In genomic region chr7:24955226-24955625, GRCm38 (mm10) we compare ENCODE assay signal across 9 mouse cellular contexts. TPM values are rescaled to one million over a fixed set of nuclear protein-coding genes. Genes with fewer than 3 reads are reported as not detected.
DNase-seq lines count a peak whose midpoint lies in the region; ATAC-seq lines count a peak whose summit lies in the region.
"Had no signal": no experiment of that assay in that cellular context is flagged by ENCODE, and none has a peak within 500 bp of the region (broad histone marks: within the 10 kb centered on the region; RNA-seq: fewer than 3 reads in every experiment).

No protein-coding gene starts in this region.

- peaks cover 6% of the 10 kb centered on the region; the same call in 1 of the 2 replicates for H3K4me1 ChIP-seq in lung, embryonic 16.5 days (replicated peaks; ENCODE audit: control insufficient read depth, insufficient read depth, low read length)
- no peaks in the 10 kb centered on the region for H3K4me1 ChIP-seq in forebrain, embryonic 14.5 days (ENCODE audit: control insufficient read depth, insufficient read depth, low read length)
- peaks cover 12% of the 10 kb centered on the region for H3K4me1 ChIP-seq in limb, embryonic 13.5 days
- H3K4me1 ChIP-seq in stomach, embryonic 14.5 days (ENCODE audit: control insufficient read depth, insufficient read depth, low read length), result peaks cover 10% of the 10 kb centered on the region; the same call in 1 of the 2 replicates

- H3K4me3 ChIP-seq in lung, embryonic 16.5 days (ENCODE audit: low read length), result peak overlapping the region; percentile 48
- peak overlapping the region; percentile 30 for H3K4me3 ChIP-seq in forebrain, embryonic 14.5 days (ENCODE audit: low read depth, low read length)
- H3K4me3 ChIP-seq in limb, embryonic 13.5 days, result peak overlapping the region; percentile 46
- peak overlapping the region; percentile 36 for H3K4me3 ChIP-seq in stomach, embryonic 14.5 days (ENCODE audit: low read depth, low read length)

- 3% methylated on average over 25 of the region's 33 CpGs for WGBS in lung, embryonic 16.5 days
- WGBS in forebrain, embryonic 14.5 days, result 3% methylated on average over 31 of the region's 33 CpGs
- WGBS in limb, embryonic 13.5 days, result 2% methylated on average over 33 of the region's 33 CpGs
- 7% methylated on average over 19 of the region's 33 CpGs for WGBS in stomach, embryonic 14.5 days

- DNase-seq in lung, adult 18-20 months, result no peak
- no peak for DNase-seq in forebrain, embryonic 14.5 days (ENCODE audit: low spot score)
- DNase-seq in layer of hippocampus, adult 18-20 months (ENCODE audit: low spot score in 2 of 2), result no peak
- no peak for DNase-seq in frontal cortex, postnatal 25 days (ENCODE audit: low spot score in 2 of 2)
- DNase-seq: right cerebral cortex, postnatal 25 days had no signal

- H3K9me3 ChIP-seq in lung, embryonic 16.5 days (ENCODE audit: control insufficient read depth, low read length), result no peaks in the 10 kb centered on the region
- H3K9me3 ChIP-seq in forebrain, embryonic 14.5 days (replicated peaks; ENCODE audit: control insufficient read depth, low read length), result no peaks in the 10 kb centered on the region
- 0 out of 2 replicates have a peak, but pooled peaks cover 3% of the 10 kb centered on the region for H3K9me3 ChIP-seq in limb, embryonic 13.5 days
- H3K9me3 ChIP-seq in stomach, embryonic 14.5 days (ENCODE audit: control insufficient read depth, low read depth, low read length), result no peaks in the 10 kb centered on the region

- no peak overlapping the region for H3K9ac ChIP-seq in lung, embryonic 16.5 days (ENCODE audit: low read length)
- peak overlapping the region; percentile 57 for H3K9ac ChIP-seq in forebrain, embryonic 14.5 days (ENCODE audit: low read length)
- H3K9ac ChIP-seq in limb, embryonic 13.5 days, result peak overlapping the region; percentile 55
- no peak overlapping the region for H3K9ac ChIP-seq in stomach, embryonic 14.5 days (replicated peaks; ENCODE audit: low read depth, low read length)

- peak overlapping the region; percentile 76 for H3K4me2 ChIP-seq in lung, embryonic 16.5 days (ENCODE audit: low read depth, low read length)
- peak overlapping the region; percentile 62 for H3K4me2 ChIP-seq in forebrain, embryonic 14.5 days (ENCODE audit: low read length)
- H3K4me2 ChIP-seq in limb, embryonic 13.5 days (replicated peaks), result peak overlapping the region; percentile 68
- peak overlapping the region; percentile 64 for H3K4me2 ChIP-seq in stomach, embryonic 14.5 days (replicated peaks; ENCODE audit: low read depth, low read length)

- no peaks in the 10 kb centered on the region for H3K36me3 ChIP-seq in lung, embryonic 16.5 days (ENCODE audit: control insufficient read depth, insufficient read depth, low read length)
- H3K36me3 ChIP-seq in forebrain, embryonic 14.5 days (ENCODE audit: control insufficient read depth, insufficient read depth, low read length), result no peaks in the 10 kb centered on the region
- H3K36me3 ChIP-seq in limb, embryonic 13.5 days, result no peaks in the 10 kb centered on the region
- H3K36me3 ChIP-seq in stomach, embryonic 14.5 days (ENCODE audit: control insufficient read depth, insufficient read depth, low read length), result no peaks in the 10 kb centered on the region

- H3K27me3 ChIP-seq in lung, embryonic 16.5 days (ENCODE audit: control insufficient read depth, insufficient read depth, low read depth, low read length), result peaks cover 66% of the 10 kb centered on the region
- peaks cover 60% of the 10 kb centered on the region for H3K27me3 ChIP-seq in forebrain, embryonic 14.5 days (replicated peaks; ENCODE audit: control insufficient read depth, insufficient read depth, low read length)
- peaks cover 76% of the 10 kb centered on the region for H3K27me3 ChIP-seq in limb, embryonic 13.5 days
- H3K27me3 ChIP-seq in stomach, embryonic 14.5 days (ENCODE audit: control insufficient read depth, insufficient read depth, low read length), result peaks cover 48% of the 10 kb centered on the region

- no peak overlapping the region for H3K27ac ChIP-seq in lung, embryonic 16.5 days (ENCODE audit: low read length)
- no peak overlapping the region for H3K27ac ChIP-seq in forebrain, embryonic 14.5 days (ENCODE audit: low read depth, low read length)
- H3K27ac ChIP-seq in limb, embryonic 13.5 days, result no peak overlapping the region
- H3K27ac ChIP-seq in stomach, embryonic 14.5 days (ENCODE audit: low read length), result no peak overlapping the region

- ATAC-seq in lung, embryonic 16.5 days (ENCODE audit: low read depth), result no peak
- ATAC-seq in forebrain, embryonic 14.5 days, result no peak
- no peak for ATAC-seq in limb, embryonic 13.5 days (ENCODE audit: low FRiP score, low read depth)
- ATAC-seq in stomach, embryonic 14.5 days (ENCODE audit: insufficient number of reproducible peaks, insufficient read depth, low FRiP score, low read depth), result no peak
- ATAC-seq in CD4-positive, CD25-positive, alpha-beta regulatory T cell, adult 4 months, result no peak

RNA-seq across cellular contexts. Expression of gene Gm4881, which starts 10.9 kb away (rescaled TPM):
- polyA plus RNA-seq in lung, embryonic 16.5 days (2015; fragmentation: Nextera tagmentation; extraction: Ambion mirVana), result not detected in 2 replicates
- 0.70 and 1.1 TPM in 2 replicates for polyA plus RNA-seq in forebrain, embryonic 14.5 days (2014; fragmentation: Nextera tagmentation; extraction: Ambion mirVana)
- polyA plus RNA-seq in limb, embryonic 13.5 days (2015; fragmentation: Nextera tagmentation; extraction: Ambion mirVana), result not detected in 2 replicates
- polyA plus RNA-seq in stomach, embryonic 14.5 days (2014; fragmentation: Nextera tagmentation; extraction: Ambion mirVana), result not detected in 2 replicates
- total RNA-seq in layer of hippocampus, adult 18-20 months (2021), result not detected
- polyA plus RNA-seq in CD4-positive, CD25-positive, alpha-beta regulatory T cell, adult 4 months (2017; shearing (Covaris generic)), result not detected

RNA-seq across cellular contexts. Expression of gene Rabac1, which starts 17.3 kb away (rescaled TPM):
- polyA plus RNA-seq in lung, embryonic 16.5 days (2015; fragmentation: Nextera tagmentation; extraction: Ambion mirVana), result 180 and 202 TPM in 2 replicates
- polyA plus RNA-seq in forebrain, embryonic 14.5 days (2014; fragmentation: Nextera tagmentation; extraction: Ambion mirVana), result 240 and 248 TPM in 2 replicates
- 138 and 146 TPM in 2 replicates for polyA plus RNA-seq in limb, embryonic 13.5 days (2015; fragmentation: Nextera tagmentation; extraction: Ambion mirVana)
- polyA plus RNA-seq in stomach, embryonic 14.5 days (2014; fragmentation: Nextera tagmentation; extraction: Ambion mirVana), result 191 and 198 TPM in 2 replicates
- total RNA-seq in layer of hippocampus, adult 18-20 months (2021), result 100 to 1,000 TPM; 318 to 321 TPM
- polyA plus RNA-seq in CD4-positive, CD25-positive, alpha-beta regulatory T cell, adult 4 months (2017; shearing (Covaris generic)), result 100 to 1,000 TPM; 187 to 237 TPM

RNA-seq across cellular contexts. Expression of gene Atp1a3, which starts 50.5 kb away (rescaled TPM):
- polyA plus RNA-seq in lung, embryonic 16.5 days (2015; fragmentation: Nextera tagmentation; extraction: Ambion mirVana), result 1.0 and 2.1 TPM in 2 replicates
- polyA plus RNA-seq in forebrain, embryonic 14.5 days (2014; fragmentation: Nextera tagmentation; extraction: Ambion mirVana), result 122 and 183 TPM in 2 replicates
- 0.59 and 1.3 TPM in 2 replicates for polyA plus RNA-seq in limb, embryonic 13.5 days (2015; fragmentation: Nextera tagmentation; extraction: Ambion mirVana)
- polyA plus RNA-seq in stomach, embryonic 14.5 days (2014; fragmentation: Nextera tagmentation; extraction: Ambion mirVana), result 2.8 and 3.2 TPM in 2 replicates
- total RNA-seq in layer of hippocampus, adult 18-20 months (2021), result 1,000 to 10,000 TPM; 2,544 to 2,610 TPM
- 1 to 10 TPM; 2.3 TPM for polyA plus RNA-seq in CD4-positive, CD25-positive, alpha-beta regulatory T cell, adult 4 months (2017; shearing (Covaris generic))

RNA-seq across cellular contexts. Expression of gene Arhgef1, which starts 52.5 kb away (rescaled TPM):
- polyA plus RNA-seq in lung, embryonic 16.5 days (2015; fragmentation: Nextera tagmentation; extraction: Ambion mirVana), result 119 and 126 TPM in 2 replicates
- polyA plus RNA-seq in forebrain, embryonic 14.5 days (2014; fragmentation: Nextera tagmentation; extraction: Ambion mirVana), result 26.9 and 41.3 TPM in 2 replicates
- 131 and 132 TPM in 2 replicates for polyA plus RNA-seq in limb, embryonic 13.5 days (2015; fragmentation: Nextera tagmentation; extraction: Ambion mirVana)
- polyA plus RNA-seq in stomach, embryonic 14.5 days (2014; fragmentation: Nextera tagmentation; extraction: Ambion mirVana), result 88.8 and 89.9 TPM in 2 replicates
- 10 to 100 TPM; 74.7 to 80.8 TPM for total RNA-seq in layer of hippocampus, adult 18-20 months (2021)
- 100 to 1,000 TPM; 166 to 183 TPM for polyA plus RNA-seq in CD4-positive, CD25-positive, alpha-beta regulatory T cell, adult 4 months (2017; shearing (Covaris generic))

RNA-seq across cellular contexts. Expression of gene Cd79a, which starts 58.0 kb away (rescaled TPM):
- polyA plus RNA-seq in lung, embryonic 16.5 days (2015; fragmentation: Nextera tagmentation; extraction: Ambion mirVana), result 0.62 and 0.78 TPM in 2 replicates
- polyA plus RNA-seq in forebrain, embryonic 14.5 days (2014; fragmentation: Nextera tagmentation; extraction: Ambion mirVana), result not detected in 2 replicates
- 0.45 and 0.86 TPM in 2 replicates for polyA plus RNA-seq in limb, embryonic 13.5 days (2015; fragmentation: Nextera tagmentation; extraction: Ambion mirVana)
- 0.33 TPM in 1 of 2 replicates, not detected in the other for polyA plus RNA-seq in stomach, embryonic 14.5 days (2014; fragmentation: Nextera tagmentation; extraction: Ambion mirVana)
- total RNA-seq in layer of hippocampus, adult 18-20 months (2021), result under 1 TPM in 1 of 2 experiments, not detected in 1; 0.22 TPM
- 10 to 100 TPM in 1 of 2 experiments, 1 to 10 TPM in 1; 2.2 to 28.9 TPM for polyA plus RNA-seq in CD4-positive, CD25-positive, alpha-beta regulatory T cell, adult 4 months (2017; shearing (Covaris generic))

Comparison
In these comparisons a context has a peak if more than half of its experiments do, and no peak if none do; other contexts are left out.
1. H3K9ac ChIP-seq: peak in forebrain, embryonic 14.5 days (single experiment) and limb, embryonic 13.5 days (single experiment); none in lung, embryonic 16.5 days (single experiment) and stomach, embryonic 14.5 days (single experiment).
2. RNA of gene Atp1a3, which starts 50.5 kb away (polyA plus RNA-seq): 122 to 183 TPM in forebrain, embryonic 14.5 days; 2.8 to 3.2 TPM in stomach, embryonic 14.5 days, 2.3 TPM in CD4-positive, CD25-positive, alpha-beta regulatory T cell, adult 4 months, 1.0 to 2.1 TPM in lung, embryonic 16.5 days and 0.59 to 1.3 TPM in limb, embryonic 13.5 days; every median in the first group is over 10 times any median in the second.
3. Peak in every context shown above with its lines, with median percentiles within 50 percentile points of each other: H3K4me2 ChIP-seq and H3K4me3 ChIP-seq.